Mouse (Mus musculus): ENCODE measurements around the gene Foxn2. TPM values are rescaled to one million over a fixed set of nuclear protein-coding genes. Genes with fewer than 3 reads are reported as not detected.
"Not testable (repeated sequence)": the region's sequence is repeated elsewhere in the genome, so short reads cannot be mapped to it uniquely, and the experiment has no call there.

Foxn2 gene
- total RNA-seq, 2 experiments from 2014 or later: 23.3 to 23.6 TPM

- peak in 1 of 2 experiments; percentile 29 for DNase-seq (ENCODE audit: low spot score in 2 of 2)
Measured at GRCm38 (mm10) chr17:88441001-88441431, 505 bp downstream of the Foxn2 start.

GRCm38 (mm10) chr17:88441432-88442174 lies 1.1 kb downstream of the Foxn2 start:
- DNase-seq (ENCODE audit: low spot score in 2 of 2): peak; percentile 29 to 36

GRCm38 (mm10) chr17:88442661-88443060 lies 2.1 kb downstream of the Foxn2 start:
- no peak for DNase-seq (ENCODE audit: low spot score in 2 of 2)

GRCm38 (mm10) chr17:88443186-88443585 lies 2.7 kb downstream of the Foxn2 start:
- DNase-seq (ENCODE audit: low spot score in 2 of 2): no peak

GRCm38 (mm10) chr17:88458079-88458478 lies 17.6 kb downstream of the Foxn2 start:
- DNase-seq (ENCODE audit: low spot score in 2 of 2): no peak

GRCm38 (mm10) chr17:88459516-88459915 lies 19.0 kb downstream of the Foxn2 start:
- no peak for DNase-seq (ENCODE audit: low spot score in 2 of 2)

GRCm38 (mm10) chr17:88459916-88460901 lies 19.7 kb downstream of the Foxn2 start:
- no peak for DNase-seq (ENCODE audit: low spot score in 2 of 2)

- DNase-seq (ENCODE audit: low spot score in 2 of 2): peak; percentile 35 to 51
Measured at GRCm38 (mm10) chr17:88462658-88463057, 22.1 kb downstream of the Foxn2 start.

GRCm38 (mm10) chr17:88466591-88466990 lies 26.1 kb downstream of the Foxn2 start:
- no peak for DNase-seq (ENCODE audit: low spot score in 2 of 2)

- no peak for DNase-seq (ENCODE audit: low spot score in 2 of 2)
Measured at GRCm38 (mm10) chr17:88467696-88468095, 27.2 kb downstream of the Foxn2 start.

- DNase-seq (ENCODE audit: low spot score in 2 of 2): not testable (repeated sequence)
Measured at GRCm38 (mm10) chr17:88468655-88469398, 28.3 kb downstream of the Foxn2 start.

- DNase-seq (ENCODE audit: low spot score in 2 of 2): no peak
Measured at GRCm38 (mm10) chr17:88473766-88474165, 33.3 kb downstream of the Foxn2 start.

GRCm38 (mm10) chr17:88477165-88477564 lies 36.7 kb downstream of the Foxn2 start:
- no peak for DNase-seq (ENCODE audit: low spot score in 2 of 2)

- no peak for DNase-seq (ENCODE audit: low spot score in 2 of 2)
Measured at GRCm38 (mm10) chr17:88477699-88478098, 37.2 kb downstream of the Foxn2 start.

GRCm38 (mm10) chr17:88479040-88479439 lies 38.5 kb downstream of the Foxn2 start:
- DNase-seq (ENCODE audit: low spot score in 2 of 2): no peak

GRCm38 (mm10) chr17:88480369-88480768 lies 39.9 kb downstream of the Foxn2 start:
- no peak for DNase-seq (ENCODE audit: low spot score in 2 of 2)

- no peak for DNase-seq (ENCODE audit: low spot score in 2 of 2)
Measured at GRCm38 (mm10) chr17:88481062-88481461, 40.6 kb downstream of the Foxn2 start.

GRCm38 (mm10) chr17:88481587-88481986 lies 41.1 kb downstream of the Foxn2 start:
- no peak for DNase-seq (ENCODE audit: low spot score in 2 of 2)

GRCm38 (mm10) chr17:88484539-88484938 lies 44.0 kb downstream of the Foxn2 start:
- DNase-seq (ENCODE audit: low spot score in 2 of 2): no peak

- no peak for DNase-seq (ENCODE audit: low spot score in 2 of 2)
Measured at GRCm38 (mm10) chr17:88484951-88485350, 44.4 kb downstream of the Foxn2 start.

- no peak for DNase-seq (ENCODE audit: low spot score in 2 of 2)
Measured at GRCm38 (mm10) chr17:88490546-88490945, 50.0 kb downstream of the Foxn2 start.

Data from adrenal gland, postnatal 4 days (tissue).